Mouse (Mus musculus) testis, adult 2 months (tissue): Measurements from ENCODE around the gene Zfp182. TPM values are rescaled to one million over a fixed set of nuclear protein-coding genes. Genes with fewer than 3 reads are reported as not detected.

Source experiments
- H3K27ac ChIP-seq: fragments of 200-500 bp; 2 replicates; pipeline ENCODE4 v1.5.1; 2012; ENCODE audit warnings: low read depth, low read length; ENCODE audit not compliant: control insufficient read depth, insufficient read depth
- H3K27me3 ChIP-seq: fragments of 200-500 bp; 2 replicates; pipeline ENCODE4 v1.6.1; 2012; ENCODE audit warnings: mild to moderate bottlenecking, low read length, moderate library complexity; ENCODE audit not compliant: control insufficient read depth, insufficient read depth
- H3K36me3 ChIP-seq: fragments of 200-500 bp; 2 replicates; pipeline ENCODE4 v1.6.1; 2012; ENCODE audit warnings: mild to moderate bottlenecking, low read length; ENCODE audit not compliant: control insufficient read depth, insufficient read depth
- H3K4me1 ChIP-seq: fragments of 200-500 bp; 2 replicates; pipeline ENCODE4 v1.6.1; 2012; ENCODE audit warnings: low read length; ENCODE audit not compliant: control insufficient read depth, insufficient read depth
- H3K4me3 ChIP-seq: fragments of 200-500 bp; 2 replicates; pipeline ENCODE4 v1.5.1; 2012; ENCODE audit warnings: low read depth, mild to moderate bottlenecking, low read length, moderate library complexity, mixed read lengths; ENCODE audit not compliant: control insufficient read depth
- CTCF ChIP-seq: fragments of 200-500 bp; IDR thresholded peaks from 2 replicates; pipeline ENCODE4 v1.5.1; 2012; ENCODE audit warnings: low read depth, mild to moderate bottlenecking, inconsistent platforms, low read length, moderate library complexity; ENCODE audit not compliant: control insufficient read depth, insufficient read depth, insufficient replicate concordance
- POLR2A ChIP-seq: fragments of 200-500 bp; IDR thresholded peaks from 2 replicates; pipeline ENCODE4 v1.6.1; 2012; ENCODE audit warnings: low read depth, mild to moderate bottlenecking, inconsistent platforms, low read length, moderate library complexity; ENCODE audit not compliant: control insufficient read depth
- polyA plus RNA-seq: library from polyadenylated mRNA; depleted of rRNA; stranded (reverse); fragments of >200 nt; gene quantifications from 2 replicates; pipeline ENCODE4 v1.2.3, GENCODE M21; 2012; rRNA removed

The Zfp182 gene
- polyA plus RNA-seq = 0.30 and 0.31 TPM in 2 replicates

DNA sequence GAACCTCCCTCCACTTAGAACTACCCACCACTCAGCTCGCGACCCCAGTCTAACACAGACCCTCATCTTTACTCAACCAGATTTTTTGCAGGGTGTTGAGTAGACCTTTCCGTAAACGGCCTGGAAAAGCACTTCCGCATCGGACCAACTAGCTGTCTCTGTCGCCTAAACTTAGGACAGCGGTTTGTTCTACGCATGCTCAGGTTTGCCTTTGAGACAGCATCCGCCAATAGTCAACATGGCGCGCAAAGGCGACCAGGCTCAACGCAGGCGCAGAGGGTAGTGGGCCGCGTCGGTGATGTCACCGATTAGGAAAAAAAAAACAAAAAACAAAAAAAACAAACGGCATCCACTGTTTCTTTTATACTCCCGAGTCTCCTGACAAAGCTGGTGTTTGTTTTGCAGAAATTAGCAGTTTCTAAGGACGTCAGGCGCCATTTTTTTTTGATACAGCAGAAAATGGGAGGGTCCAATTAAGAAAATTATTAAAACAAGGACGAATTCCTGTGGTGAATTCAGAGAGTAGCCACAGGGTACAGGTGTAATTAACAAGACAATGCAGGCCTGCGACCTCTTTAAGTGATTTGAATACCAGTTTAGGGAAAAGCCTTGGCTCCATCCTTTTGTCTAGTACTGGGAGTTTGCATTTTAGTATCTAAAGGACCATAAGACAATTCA, at the start of gene Zfp182:
TSS of gene Zfp182 (minus strand) at position 451 of the 678 bp plus-strand sequence.
- Histone ChIP-seq H3K4me1 (no peaks in the 10 kb centered on the region), H3K4me3 (peak within 1 kb of the TSS; percentile 92), H3K36me3 (no peaks in the 10 kb centered on the region), H3K27me3 (no peaks in the 10 kb centered on the region), H3K27ac (peak within 1 kb of the TSS; percentile 82)
- no peak for TF ChIP-seq CTCF
- peak; percentile 33; the same call in 1 of the 2 replicates for TF ChIP-seq POLR2A

DNA sequence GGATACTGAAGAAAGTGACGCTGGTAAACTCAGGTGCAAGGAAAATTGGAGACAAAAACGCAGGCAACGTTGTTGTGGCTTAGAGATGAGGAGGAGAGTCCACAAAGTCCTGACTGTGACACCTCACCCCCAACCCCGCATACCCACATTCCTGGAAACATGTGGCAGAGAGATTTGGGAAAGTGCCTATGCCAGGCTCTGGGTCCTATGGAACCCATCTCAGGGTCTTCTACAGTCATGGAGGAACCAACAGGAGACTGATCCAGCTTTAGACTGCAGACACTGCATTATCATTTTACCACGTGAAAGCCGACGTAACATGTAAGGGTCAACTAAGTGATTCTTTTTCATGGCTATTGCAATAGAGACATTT, 27.7 kb upstream of the Zfp182 start:
- Histone ChIP-seq H3K27me3 (no peaks in the 10 kb centered on the region), H3K27ac (no peak overlapping the region), H3K36me3 (no peaks in the 10 kb centered on the region), H3K4me3 (no peak overlapping the region), H3K4me1 (no peaks in the 10 kb centered on the region)
- TF ChIP-seq POLR2A = no peak
- TF ChIP-seq CTCF = no peak

GRCm38 (mm10) chrX:21088983-21089866, 27.1 kb upstream of the Zfp182 start, which contains the start of gene Zfp300:
Gene Zfp300, minus strand, starts transcription at chrX:21089527.
- Histone ChIP-seq H3K36me3 (no peaks in the 10 kb centered on the region), H3K27ac (peak within 1 kb of the TSS; percentile 14), H3K4me1 (no peaks in the 10 kb centered on the region), H3K27me3 (no peaks in the 10 kb centered on the region), H3K4me3 (peak within 1 kb of the TSS; percentile 62)
- TF ChIP-seq POLR2A = no peak
- TF ChIP-seq CTCF = no peak

- no peak for TF ChIP-seq POLR2A
- no peak for TF ChIP-seq CTCF
- H3K27ac ChIP-seq = no peak overlapping the region
- no peaks in the 10 kb centered on the region for H3K27me3 ChIP-seq
- H3K36me3 ChIP-seq = no peaks in the 10 kb centered on the region
- no peaks in the 10 kb centered on the region for H3K4me1 ChIP-seq
- peak overlapping the region; percentile 62 for H3K4me3 ChIP-seq
Observed at GRCm38 (mm10) chrX:21088645-21088982, 26.5 kb upstream of the Zfp182 start.

DNA sequence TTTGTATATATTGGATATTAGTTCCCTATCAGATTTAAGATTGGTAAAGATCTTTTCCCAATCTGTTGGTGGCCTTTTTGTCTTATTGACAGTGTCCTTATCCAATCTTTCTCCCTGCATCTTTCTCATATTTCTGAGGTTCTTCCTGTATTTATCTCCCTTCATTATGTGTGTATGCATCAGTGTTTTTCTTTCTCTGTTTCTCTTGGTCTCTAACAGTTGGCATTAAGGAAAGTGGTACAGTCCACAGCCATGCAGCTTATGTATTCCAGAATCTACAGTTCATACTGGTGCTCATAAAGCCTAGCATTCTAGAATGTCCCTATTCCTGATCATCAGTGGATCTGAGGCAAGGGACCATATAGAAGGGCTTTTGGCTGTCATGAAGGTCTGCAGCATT, 6.0 kb upstream of the Zfp182 start, which contains the start of gene Spaca5:
TSS of gene Spaca5 (plus strand) at position 301 of the 400 bp plus-strand sequence.
- no peaks in the 10 kb centered on the region for H3K27me3 ChIP-seq
- no peaks in the 10 kb centered on the region for H3K36me3 ChIP-seq
- no peaks in the 10 kb centered on the region for H3K4me1 ChIP-seq
- peak within 1 kb of the TSS; percentile 36; the same call in 1 of the 2 replicates for H3K27ac ChIP-seq
- TF ChIP-seq CTCF (no peak), POLR2A (no peak)
- peak within 1 kb of the TSS; percentile 63 for H3K4me3 ChIP-seq

DNA sequence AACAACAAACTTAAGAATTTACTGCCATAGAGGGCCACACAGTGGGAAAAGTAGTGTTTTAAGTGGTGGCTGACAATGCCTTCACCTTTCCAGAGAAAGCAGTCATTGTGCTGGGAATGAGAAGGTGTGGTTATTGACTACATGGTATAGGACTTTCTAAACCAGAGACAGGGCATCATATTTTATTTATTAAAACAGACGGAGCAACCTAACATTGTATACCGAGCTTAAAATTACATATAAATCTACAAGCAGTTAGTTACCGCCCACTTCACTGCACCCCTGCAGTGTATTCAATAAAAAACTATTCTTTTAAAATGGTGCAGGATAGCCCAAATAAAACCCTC, 401 bp upstream of the Zfp182 start:
- H3K27me3 ChIP-seq = no peaks in the 10 kb centered on the region
- H3K27ac ChIP-seq = no peak overlapping the region
- no peak overlapping the region for H3K4me3 ChIP-seq
- no peaks in the 10 kb centered on the region for H3K36me3 ChIP-seq
- TF ChIP-seq CTCF = no peak
- no peak for TF ChIP-seq POLR2A
- no peaks in the 10 kb centered on the region for H3K4me1 ChIP-seq

- Histone ChIP-seq H3K4me1 (no peaks in the 10 kb centered on the region), H3K27ac (peak overlapping the region; percentile 82), H3K36me3 (no peaks in the 10 kb centered on the region), H3K27me3 (no peaks in the 10 kb centered on the region), H3K4me3 (peak overlapping the region; percentile 92)
- TF ChIP-seq CTCF (no peak), POLR2A (no peak)
Observed at GRCm38 (mm10) chrX:21061460-21061859, 656 bp downstream of the Zfp182 start.
